Mouse (Mus musculus): ENCODE measurements at regions not wholly inside any gene's neighbourhood (a gene's known extent, or its start where the extent isn't known, plus 50 kb on each side); places are given as distances from the start of the nearest gene placed in this dataset.
A peak's percentile ranks its signal among the peaks of the same experiment; 100 is the strongest.
"Not testable (repeated sequence)": the region's sequence is repeated elsewhere in the genome, so short reads cannot be mapped to it uniquely, and the experiment has no call there.

DNA sequence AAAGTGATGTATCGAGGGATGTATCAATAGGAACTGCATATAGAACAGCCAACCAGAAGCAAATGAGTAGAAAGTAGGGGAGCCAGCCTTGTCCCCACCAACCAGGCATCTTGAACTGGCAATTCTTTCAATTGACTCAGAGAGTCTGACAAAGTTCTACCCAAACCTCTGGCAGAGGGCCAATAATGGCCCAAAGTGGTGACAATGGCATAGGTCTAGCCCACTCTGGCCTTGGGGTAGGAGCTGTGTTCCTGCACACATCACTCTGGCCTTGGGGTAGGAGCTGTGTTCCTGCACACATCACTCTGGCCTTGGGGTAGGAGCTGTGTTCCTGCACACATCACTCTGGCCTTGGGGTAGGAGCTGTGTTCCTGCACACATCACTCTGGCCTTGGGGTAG lies 373.5 kb downstream of the Tcerg1l start:
- not testable (repeated sequence) for DNase-seq

GRCm38 (mm10) chr7:138051696-138052095 lies 345.8 kb downstream of the Tcerg1l start:
- no peak for DNase-seq

GRCm38 (mm10) chr7:138054756-138055155 lies 342.8 kb downstream of the Tcerg1l start:
- DNase-seq: no peak

DNA sequence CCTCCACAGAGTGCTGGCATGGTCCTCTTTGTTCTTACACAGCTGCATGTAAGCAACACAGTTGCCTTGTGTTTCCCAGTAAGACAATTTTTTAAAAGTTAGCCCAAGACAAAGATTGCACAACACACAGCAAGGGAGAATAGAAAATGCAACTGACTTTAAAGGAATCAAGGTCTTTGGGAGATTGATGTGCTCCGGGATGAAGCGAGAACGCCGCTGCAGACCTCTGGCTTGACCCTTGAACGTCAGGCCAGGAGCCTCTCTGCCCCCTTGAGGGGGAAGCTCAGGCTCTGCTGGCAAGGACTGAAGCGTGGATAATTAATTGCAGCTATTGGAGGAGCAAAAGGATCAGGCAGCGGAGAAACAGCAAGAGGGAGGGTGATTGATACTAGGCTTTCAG lies 336.4 kb downstream of the Tcerg1l start:
- DNase-seq: no peak

- no peak for DNase-seq
These were observed 330.6 kb downstream of the Tcerg1l start for GRCm38 (mm10) chr7:138066921-138067320.

GRCm38 (mm10) chr7:138075231-138075630 lies 322.3 kb downstream of the Tcerg1l start:
- no peak for DNase-seq

- peak; percentile 78 for DNase-seq
These were observed 313.6 kb downstream of the Tcerg1l start for GRCm38 (mm10) chr7:138083980-138084379.

DNA sequence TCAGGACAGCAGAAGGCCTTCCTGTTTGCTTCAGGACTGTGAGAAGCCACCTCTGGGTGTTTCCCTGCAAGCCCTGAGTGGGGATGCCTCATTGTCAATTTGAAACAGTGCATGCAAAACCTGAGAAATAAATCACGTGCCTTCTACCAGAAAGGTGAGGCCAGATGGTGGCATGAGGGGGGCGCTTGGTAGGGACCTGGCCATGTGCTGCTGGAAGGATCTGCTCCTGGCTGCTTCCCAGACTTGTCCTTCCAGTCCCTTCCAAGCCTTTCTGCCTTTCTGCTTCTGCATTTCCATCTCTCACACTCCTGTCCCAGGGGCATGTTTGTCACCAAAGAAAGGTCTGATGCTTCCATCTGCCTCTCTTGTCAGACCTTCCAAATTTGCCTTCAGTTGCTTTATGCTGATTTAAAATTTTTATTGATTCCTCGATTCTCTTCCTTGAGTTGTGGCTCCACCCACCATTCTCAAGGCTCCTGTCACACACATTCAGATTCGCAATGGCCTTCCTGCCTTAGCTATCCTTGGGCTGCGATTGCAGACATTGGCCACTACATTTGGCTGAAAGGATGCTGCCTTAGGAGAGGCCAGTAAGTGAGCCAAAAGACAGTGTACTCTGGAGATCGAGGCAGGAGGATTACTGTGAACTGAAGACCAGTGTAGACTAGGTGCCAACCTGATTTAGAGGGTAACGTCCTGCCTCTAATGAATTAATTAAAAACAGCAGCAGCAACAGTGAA lies 289.9 kb downstream of the Tcerg1l start:
- no peak for DNase-seq

DNA sequence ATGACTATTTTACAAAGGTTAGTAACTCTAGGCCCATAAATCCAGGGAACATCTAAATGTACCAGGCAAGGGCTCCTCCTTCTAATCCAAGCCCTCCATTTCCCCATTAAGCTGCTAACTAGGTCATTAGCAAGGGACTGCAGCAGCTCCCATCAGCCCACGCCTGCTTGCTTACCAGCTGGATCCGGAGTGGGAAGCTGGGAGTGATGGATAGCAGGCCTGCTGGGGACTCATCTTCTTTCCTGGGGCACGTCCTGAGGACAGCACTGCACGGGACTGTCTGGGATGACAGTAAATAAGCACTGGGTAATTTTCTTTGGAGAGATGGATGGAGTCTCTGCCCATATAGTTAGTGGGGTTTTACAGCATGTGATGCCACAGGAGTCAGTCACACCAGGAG lies 276.0 kb downstream of the Tcerg1l start:
- no peak for DNase-seq

GRCm38 (mm10) chr7:138129701-138130100 lies 267.8 kb downstream of the Tcerg1l start:
- no peak for DNase-seq

DNA sequence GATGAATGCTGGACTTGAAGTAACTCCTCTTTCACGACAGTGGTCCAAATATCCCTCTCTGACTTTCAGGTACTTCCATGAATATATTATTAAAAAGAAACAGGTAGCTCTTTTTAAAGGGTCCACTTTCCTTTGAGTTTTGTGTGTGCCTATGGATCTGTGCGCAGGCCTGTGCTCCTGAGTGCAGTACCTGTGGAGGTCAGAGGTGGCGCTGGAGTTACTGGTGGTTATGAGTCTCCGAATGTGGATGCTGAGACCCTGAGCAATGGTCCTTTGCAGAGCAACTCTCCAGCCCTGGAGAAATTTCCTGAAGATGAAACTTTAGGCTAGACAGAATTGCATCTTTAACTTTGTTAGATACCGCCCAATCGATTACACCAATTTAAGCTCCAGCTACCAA lies 264.1 kb downstream of the Tcerg1l start:
- no peak for DNase-seq

DNA sequence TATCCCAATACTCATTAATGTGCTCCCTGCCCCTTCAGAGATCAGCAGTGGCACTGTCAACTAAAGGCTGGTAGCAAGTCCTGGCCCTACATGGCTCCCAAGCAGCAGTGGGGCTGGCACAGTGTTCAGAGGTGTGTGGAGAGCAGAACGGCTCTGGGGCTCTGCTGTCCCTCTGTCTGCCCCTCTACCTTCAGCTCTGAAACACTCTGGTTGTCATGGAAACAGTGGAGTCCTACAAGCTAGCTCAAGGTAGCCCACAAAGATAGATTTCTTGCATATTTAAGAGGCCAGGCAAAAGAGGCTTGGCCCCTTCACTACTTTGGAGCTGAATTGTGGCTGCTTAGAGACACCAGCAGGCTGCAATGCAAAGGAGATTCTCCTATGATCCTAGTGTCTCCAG lies 259.6 kb downstream of the Tcerg1l start:
- DNase-seq: no peak

DNA sequence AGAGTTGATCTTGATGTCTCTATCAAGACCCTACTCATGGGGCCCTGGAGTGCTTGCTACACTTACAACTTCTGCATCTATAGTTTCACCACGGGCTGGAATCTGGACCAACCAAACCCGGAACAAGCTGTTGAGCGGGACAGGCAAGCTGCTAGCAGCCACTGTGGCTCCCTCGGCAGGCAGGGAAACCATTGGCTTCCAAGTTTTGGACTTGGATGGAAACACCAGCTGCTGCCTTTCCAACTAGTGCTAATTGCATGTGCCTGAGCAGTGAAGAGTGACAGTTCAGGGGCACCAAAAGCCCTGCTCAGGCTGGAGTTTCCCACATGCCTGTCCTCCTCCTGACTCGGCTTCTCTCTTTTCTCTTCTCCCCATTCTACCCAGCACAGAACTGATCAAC lies 257.8 kb downstream of the Tcerg1l start:
- DNase-seq: no peak

GRCm38 (mm10) chr7:138149496-138149895 lies 248.0 kb downstream of the Tcerg1l start:
- DNase-seq: no peak

DNA sequence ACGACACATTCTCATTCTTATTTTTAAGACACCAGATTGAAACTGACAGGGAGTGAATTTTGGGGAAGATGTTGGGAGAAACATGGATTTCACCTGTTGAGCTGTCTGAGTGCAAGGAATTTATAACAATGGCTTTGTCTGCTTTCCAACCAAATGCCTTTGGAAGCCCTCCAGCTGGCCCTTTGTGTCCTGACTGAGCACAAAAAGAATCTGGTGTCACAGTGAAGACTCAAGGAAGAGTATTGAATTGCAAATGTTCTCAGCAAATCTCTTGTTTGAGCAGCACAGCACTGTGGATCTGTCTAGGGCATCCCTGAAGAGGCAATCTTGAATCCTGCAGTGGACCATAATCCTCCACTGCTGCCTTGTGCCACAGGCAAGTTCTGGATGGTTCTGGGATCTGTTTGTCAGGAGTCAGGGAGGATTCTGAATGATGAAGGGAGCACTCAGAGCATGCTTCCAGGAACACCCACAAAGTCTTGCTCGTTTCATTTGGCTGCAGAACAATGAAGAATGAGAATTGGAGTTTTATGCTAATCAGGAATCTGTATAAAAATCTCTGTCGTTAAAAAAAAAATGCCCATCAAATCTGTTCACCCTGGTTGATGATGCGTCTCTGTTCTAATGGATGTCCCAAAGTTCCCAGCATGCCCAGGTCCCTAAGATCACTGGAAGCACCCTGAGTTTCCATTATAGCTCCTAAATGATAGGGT lies 243.9 kb downstream of the Tcerg1l start:
- no peak for DNase-seq

All from thymus, postnatal 4 days (tissue).